Mouse (Mus musculus) hindbrain, embryonic 11.5 days (tissue): Measurements from ENCODE around the gene Snapin. TPM values are rescaled to one million over a fixed set of nuclear protein-coding genes. Genes with fewer than 3 reads are reported as not detected.

ENCODE experiments used
- ATAC-seq: fragments of 200-750 bp; cut with Nextera tagmentation; 2 replicates; pipeline ENCODE4 v1.8.0; 2017; ENCODE audit warnings: mild to moderate bottlenecking, moderate TSS enrichment, moderate library complexity; ENCODE audit not compliant: low FRiP score
- DNase-seq: peaks from one replicate; pipeline ENCODE4 v3.0.0-alpha.2; 2015; ENCODE audit warnings: low spot score
- H3K27ac ChIP-seq: fragments of 300-500 bp; sonication (generic); 2 replicates; pipeline ENCODE4 v1.5.1; 2014; ENCODE audit warnings: mild to moderate bottlenecking, low read depth, low read length
- H3K27me3 ChIP-seq: fragments of 300-500 bp; sonication (generic); 2 replicates; pipeline ENCODE4 v1.6.1; 2014; ENCODE audit warnings: mild to moderate bottlenecking, low read length, moderate library complexity, mixed read lengths; ENCODE audit not compliant: control insufficient read depth, insufficient read depth
- H3K36me3 ChIP-seq: fragments of 300-500 bp; sonication (generic); 2 replicates; pipeline ENCODE4 v1.6.1; 2014; ENCODE audit warnings: mild to moderate bottlenecking, low read length, moderate library complexity, mixed read lengths; ENCODE audit not compliant: control insufficient read depth, insufficient read depth
- H3K4me1 ChIP-seq: fragments of 300-500 bp; sonication (generic); replicated peaks from 2 replicates; pipeline ENCODE4 v1.6.1; 2014; ENCODE audit warnings: low read length, mixed read lengths; ENCODE audit not compliant: control insufficient read depth, insufficient read depth
- H3K4me2 ChIP-seq: fragments of 300-500 bp; sonication (generic); replicated peaks from 2 replicates; pipeline ENCODE4 v1.6.1; 2014; ENCODE audit warnings: mild to moderate bottlenecking, low read depth, low read length
- H3K4me3 ChIP-seq: fragments of 300-500 bp; sonication (generic); 2 replicates; pipeline ENCODE4 v1.5.1; 2014; ENCODE audit warnings: low read depth, low read length
- H3K9ac ChIP-seq: fragments of 300-500 bp; sonication (generic); 2 replicates; pipeline ENCODE4 v1.6.1; 2014; ENCODE audit warnings: low read depth, low read length
- H3K9me3 ChIP-seq: fragments of 300-500 bp; sonication (generic); 2 replicates; pipeline ENCODE4 v1.6.1; 2016; ENCODE audit warnings: low read length; ENCODE audit not compliant: control insufficient read depth
- WGBS: fragments of 180-500 bp; shearing (Covaris S2); extraction: QIAGEN DNeasy Blood & Tissue Kit; methylation state at CpG from one replicate; pipeline ENCODE4 v1.1.7; 2014; 5-methylcytosine and 5-hydroxymethylcytosine counted together
- polyA plus RNA-seq: library from polyadenylated mRNA; unstranded; fragments of >200 nt; fragmentation: Nextera tagmentation; extraction: Ambion mirVana; gene quantifications from 2 replicates; pipeline ENCODE4 v1.2.1, GENCODE M21; 2014

Gene Snapin
- polyA plus RNA-seq, 1 experiment from 2014 or later, result 72.3 TPM

- 84% methylated on average over 2 of the region's 2 CpGs for WGBS
- no peak overlapping the region for H3K4me2 ChIP-seq
These were observed 50.1 kb downstream of the Snapin start for GRCm38 (mm10) chr3:90440756-90441155.

More at GRCm38 (mm10) chr3:90440756-90441155, 50.1 kb downstream of the Snapin start:
- H3K27me3 ChIP-seq, result no peaks in the 10 kb centered on the region
- H3K36me3 ChIP-seq, result no peaks in the 10 kb centered on the region
- no peak overlapping the region for H3K27ac ChIP-seq
- no peak overlapping the region for H3K4me3 ChIP-seq
- no peak for DNase-seq
- H3K4me1 ChIP-seq, result no peaks in the 10 kb centered on the region
- H3K9me3 ChIP-seq, result no peaks in the 10 kb centered on the region
- H3K9ac ChIP-seq, result no peak overlapping the region
- ATAC-seq, result no peak

Other genes with a start within 250 kb of the Snapin start
- gene Creb3l4, start 247.5 kb downstream of the Snapin start, polyA plus RNA-seq, result 4.5 and 4.9 TPM in 2 replicates
- 49.1 and 55.3 TPM in 2 replicates for gene Slc39a1, start 242.9 kb downstream of the Snapin start, polyA plus RNA-seq
- 9.8 and 10.6 TPM in 2 replicates for gene Crtc2, start 236.9 kb downstream of the Snapin start, polyA plus RNA-seq
- gene Dennd4b, start 225.8 kb downstream of the Snapin start, polyA plus RNA-seq, result 3.8 and 4.5 TPM in 2 replicates
- 13.6 and 26.0 TPM in 2 replicates for gene Gatad2b, start 197.9 kb downstream of the Snapin start, polyA plus RNA-seq
- 13.5 and 14.8 TPM in 2 replicates for gene Slc27a3, start 101.1 kb downstream of the Snapin start, polyA plus RNA-seq
- 34.2 and 34.7 TPM in 2 replicates for gene Ints3, start 57.4 kb downstream of the Snapin start, polyA plus RNA-seq
- gene Npr1, start 25.2 kb downstream of the Snapin start, polyA plus RNA-seq, result 2.5 and 3.7 TPM in 2 replicates
- gene Ilf2, start 14.9 kb downstream of the Snapin start, polyA plus RNA-seq, result 364 and 368 TPM in 2 replicates
- gene Chtop, start 18.5 kb upstream of the Snapin start, polyA plus RNA-seq, result 138 and 143 TPM in 2 replicates
- gene S100a1, start 23.4 kb upstream of the Snapin start, polyA plus RNA-seq, result 8.4 and 9.8 TPM in 2 replicates
- 10.9 and 15.0 TPM in 2 replicates for gene S100a13, start 23.4 kb upstream of the Snapin start, polyA plus RNA-seq
- not detected in 2 replicates for gene S100a14, start 35.8 kb upstream of the Snapin start, polyA plus RNA-seq
- 57.0 and 59.8 TPM in 2 replicates for gene S100a16, start 46.2 kb upstream of the Snapin start, polyA plus RNA-seq
- gene S100a3, start 69.5 kb upstream of the Snapin start, polyA plus RNA-seq, result 0.39 TPM in 1 of 2 replicates, not detected in the other
- gene S100a2, start 99.2 kb upstream of the Snapin start, polyA plus RNA-seq, result not detected in 2 replicates
- not detected in 2 replicates for gene Gm42674, start 110.9 kb upstream of the Snapin start, polyA plus RNA-seq
- gene S100a4, start 112.7 kb upstream of the Snapin start, polyA plus RNA-seq, result 0.91 and 1.4 TPM in 2 replicates
- gene S100a5, start 117.5 kb upstream of the Snapin start, polyA plus RNA-seq, result not detected in 2 replicates
- gene S100a6, start 121.8 kb upstream of the Snapin start, polyA plus RNA-seq, result 23.5 and 25.9 TPM in 2 replicates
- gene S100a7a, start 163.0 kb upstream of the Snapin start, polyA plus RNA-seq, result not detected in 2 replicates
- gene S100a8, start 177.9 kb upstream of the Snapin start, polyA plus RNA-seq, result 2.8 and 4.2 TPM in 2 replicates
- 0.86 and 3.1 TPM in 2 replicates for gene S100a9, start 204.7 kb upstream of the Snapin start, polyA plus RNA-seq
- not detected in 2 replicates for gene Pglyrp4, start 235.9 kb upstream of the Snapin start, polyA plus RNA-seq